Mouse (Mus musculus): ENCODE results near the gene Tmem222.

DNA sequence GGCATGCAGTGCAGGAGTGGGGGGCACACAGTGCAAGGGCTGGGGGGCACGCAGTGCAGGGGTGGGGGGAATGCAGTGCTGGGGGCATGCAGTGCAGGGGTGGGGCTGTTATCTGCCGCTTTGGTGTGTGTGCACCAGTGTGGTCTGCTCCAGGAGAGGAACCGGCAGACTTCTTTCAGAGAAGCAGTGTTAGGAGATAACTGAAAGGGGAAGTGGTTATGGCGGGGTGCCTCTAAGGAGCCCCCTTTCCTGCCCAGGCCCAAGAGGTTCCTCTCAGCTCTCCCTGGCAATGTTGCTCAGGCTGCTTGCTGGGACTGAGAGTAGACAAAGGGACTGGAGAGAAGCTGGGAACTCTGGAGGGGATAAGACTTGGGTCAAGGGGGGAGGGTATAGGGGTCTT, 39.7 kb downstream of the Tmem222 start:
- no peak for TF ChIP-seq UBTF (IDR thresholded peaks at IDR 0.05; ENCODE audit: borderline replicate concordance, insufficient read depth, low read depth, low read length)
- no peak for TF ChIP-seq POLR2A (IDR thresholded peaks at IDR 0.05; ENCODE audit: control insufficient read depth in 1 of 2, insufficient read depth in 1 of 2, low read depth in 1 of 2, low read length in 2 of 2, poor library complexity in 1 of 2)
- TF ChIP-seq JUND (IDR thresholded peaks at IDR 0.05; ENCODE audit: low read depth, low read length) = 0 out of 2 replicates have a peak, but pooled peaks have one; percentile 63
- TF ChIP-seq ZMIZ1 (IDR thresholded peaks at IDR 0.05; ENCODE audit: low read depth, low read length) = no peak
- TF ChIP-seq HCFC1 (IDR thresholded peaks at IDR 0.05; ENCODE audit: low read depth, low read length) = no peak; the same call in 1 of the 2 replicates
- no peak for TF ChIP-seq ZNF384 (IDR thresholded peaks at IDR 0.05; ENCODE audit: low read depth, low read length)
- no peak for TF ChIP-seq CTCF (IDR thresholded peaks at IDR 0.05 in 2 of 3, conservative IDR thresholded peaks at IDR 0.05 in 1 of 3; ENCODE audit: control insufficient read depth in 1 of 3, insufficient read depth in 1 of 3, low read depth in 2 of 3, low read length in 3 of 3, poor library complexity in 1 of 3, severe bottlenecking in 1 of 3)
- no peak for TF ChIP-seq CHD1 (IDR thresholded peaks at IDR 0.05; ENCODE audit: low read depth, low read length)
- peak; percentile 84 for TF ChIP-seq SIN3A (IDR thresholded peaks at IDR 0.05; ENCODE audit: low read length)
- peak; percentile 96 to 99 for TF ChIP-seq EP300 (IDR thresholded peaks at IDR 0.05; ENCODE audit: low read depth in 1 of 2, low read length in 2 of 2)
- no peak for TF ChIP-seq ZC3H11A (IDR thresholded peaks at IDR 0.05; ENCODE audit: low read depth, low read length)
- no peak for TF ChIP-seq USF1 (IDR thresholded peaks at IDR 0.05; ENCODE audit: low read depth, low read length)
- TF ChIP-seq MAX (IDR thresholded peaks at IDR 0.05; ENCODE audit: low read length) = peak; percentile 51; the same call in 1 of the 2 replicates
- no peak for TF ChIP-seq SMC3 (IDR thresholded peaks at IDR 0.05; ENCODE audit: low read depth, low read length)
